In genomic region chr9:50767531-50768106, GRCm38 (mm10) we compare ENCODE assay signal across 8 mouse cellular contexts. TPM values are rescaled to one million over a fixed set of nuclear protein-coding genes. Genes with fewer than 3 reads are reported as not detected.
DNase-seq lines count a peak whose midpoint lies in the region; ATAC-seq and TF ChIP-seq lines count a peak whose summit lies in the region.

No protein-coding gene starts in this region.

- peak overlapping the region; percentile 61 for H3K4me2 ChIP-seq in kidney, postnatal 0 days (ENCODE audit: low read length)

- no peaks in the 10 kb centered on the region for H3K27me3 ChIP-seq in kidney, postnatal 0 days (ENCODE audit: insufficient read depth, low read length)

- no peak for DNase-seq in kidney, postnatal 0 days (ENCODE audit: low spot score)
- no peak for DNase-seq in kidney, adult 8-10 months
- DNase-seq in brain, adult 2 months (ENCODE audit: low read depth, low spot score), result peak; percentile 37
- no peak for DNase-seq in natural killer cell, adult 2 months (ENCODE audit: low spot score in 2 of 2)
- no peak for DNase-seq in gastrocnemius, adult 18-20 months (ENCODE audit: low spot score)
- no peak for DNase-seq in layer of hippocampus, postnatal 14 days (ENCODE audit: low spot score in 2 of 2)

- peak overlapping the region; percentile 90 for H3K27ac ChIP-seq in kidney, postnatal 0 days
- peak overlapping the region; percentile 76 for H3K27ac ChIP-seq in macrophage

- H3K79me2 ChIP-seq in macrophage (ENCODE audit: inconsistent target), result no peaks in the 10 kb centered on the region; the same call in 1 of the 2 replicates

- no peak for TF ChIP-seq CTCF in kidney, postnatal 0 days (IDR thresholded peaks at IDR 0.05; ENCODE audit: low read depth)

- H3K4me1 ChIP-seq in kidney, postnatal 0 days (replicated peaks; ENCODE audit: insufficient read depth, low read length), result peaks cover 5% of the 10 kb centered on the region; the same call in 1 of the 2 replicates

- peak overlapping the region; percentile 66 for H3K9ac ChIP-seq in kidney, postnatal 0 days (ENCODE audit: low read depth, low read length)

- 5% methylated on average over 17 of the region's 17 CpGs for WGBS in kidney, postnatal 0 days
- 4% methylated on average over 17 of the region's 17 CpGs for whole genome bisulfite sequencing in macrophage (ENCODE audit: missing documents)

- H3K36me3 ChIP-seq in kidney, postnatal 0 days (ENCODE audit: insufficient read depth, low read length), result 0 out of 2 replicates have a peak, but pooled peaks cover 3% of the 10 kb centered on the region
- H3K36me3 ChIP-seq in macrophage (ENCODE audit: inconsistent target), result no peaks in the 10 kb centered on the region

- ATAC-seq in kidney, postnatal 0 days (replicated peaks; ENCODE audit: low FRiP score, low read depth), result peak; percentile 47
- ATAC-seq in granulocyte monocyte progenitor cell, adult 5-6 weeks (replicated peaks; ENCODE audit: poor library complexity, severe bottlenecking), result 0 out of 2 replicates have a peak, but pooled peaks have one; percentile 8

- H3K4me3 ChIP-seq in kidney, postnatal 0 days (replicated peaks; ENCODE audit: low read depth, low read length), result peak overlapping the region; percentile 63
- peak overlapping the region; percentile 63 for H3K4me3 ChIP-seq in macrophage (ENCODE audit: inconsistent target)

- no peaks in the 10 kb centered on the region for H3K9me3 ChIP-seq in kidney, postnatal 0 days (replicated peaks; ENCODE audit: low read length)

RNA-seq across cellular contexts. Expression of gene Fdxacb1, which starts 0.4 kb away (rescaled TPM):
- polyA plus RNA-seq in kidney, postnatal 0 days (2015; fragmentation: Nextera tagmentation; extraction: Ambion mirVana), result 7.9 and 9.3 TPM in 2 replicates
- total RNA-seq in granulocyte monocyte progenitor cell, adult 5-6 weeks (2014; fragmentation: Nextera tagmentation), result 9.8 and 14.9 TPM in 2 replicates
- 6.3 and 7.1 TPM in 2 replicates for total RNA-seq in granulocyte monocyte progenitor cell, adult 5-6 weeks (2017)
- total RNA-seq in macrophage (2018; cell fraction: chromatin; rRNA removed), result 10 to 100 TPM in 5 of 26 experiments, 1 to 10 TPM in 21; 3.5 to 13.8 (median 8.4) TPM
- 1 to 10 TPM; 2.3 to 4.5 (median 3.2) TPM for total RNA-seq in macrophage (2018; cell fraction: cytosol; rRNA removed)
- total RNA-seq in macrophage (2018; cell fraction: nucleus; rRNA removed), result 10 to 100 TPM in 6 of 26 experiments, 1 to 10 TPM in 20; 6.0 to 14.5 (median 9.2) TPM
- 2.4 to 5.8 TPM (median 2.7 TPM) in 3 replicates for polyA plus RNA-seq in macrophage (2018)
- 1 to 10 TPM; 4.2 to 4.4 TPM for total RNA-seq in gastrocnemius, adult 18-20 months (2021)
- total RNA-seq in layer of hippocampus, postnatal 14 days (2021), result 1 to 10 TPM; 5.4 to 6.6 TPM

RNA-seq across cellular contexts. Expression of gene Alg9, which starts 7.2 kb away (rescaled TPM):
- polyA plus RNA-seq in kidney, postnatal 0 days (2015; fragmentation: Nextera tagmentation; extraction: Ambion mirVana), result 24.8 and 28.9 TPM in 2 replicates
- 25.1 and 30.7 TPM in 2 replicates for total RNA-seq in granulocyte monocyte progenitor cell, adult 5-6 weeks (2014; fragmentation: Nextera tagmentation)
- 22.7 TPM in 2 replicates for total RNA-seq in granulocyte monocyte progenitor cell, adult 5-6 weeks (2017)
- total RNA-seq in macrophage (2018; cell fraction: chromatin; rRNA removed), result 10 to 100 TPM in 23 of 26 experiments, 1 to 10 TPM in 3; 5.0 to 30.0 (median 14.1) TPM
- total RNA-seq in macrophage (2018; cell fraction: cytosol; rRNA removed), result 10 to 100 TPM; 12.9 to 23.8 (median 18.5) TPM
- 10 to 100 TPM in 25 of 26 experiments, 1 to 10 TPM in 1; 9.8 to 20.5 (median 14.9) TPM for total RNA-seq in macrophage (2018; cell fraction: nucleus; rRNA removed)
- 15.2 to 18.8 TPM (median 15.5 TPM) in 3 replicates for polyA plus RNA-seq in macrophage (2018)
- 10 to 100 TPM; 10.3 to 10.8 TPM for total RNA-seq in gastrocnemius, adult 18-20 months (2021)
- 10 to 100 TPM; 29.7 to 31.8 TPM for total RNA-seq in layer of hippocampus, postnatal 14 days (2021)

RNA-seq across cellular contexts. Expression of gene 1110032A03Rik, which starts 7.7 kb away (rescaled TPM):
- polyA plus RNA-seq in kidney, postnatal 0 days (2015; fragmentation: Nextera tagmentation; extraction: Ambion mirVana), result 56.6 and 62.9 TPM in 2 replicates
- 19.9 and 22.7 TPM in 2 replicates for total RNA-seq in granulocyte monocyte progenitor cell, adult 5-6 weeks (2014; fragmentation: Nextera tagmentation)
- 11.2 and 16.3 TPM in 2 replicates for total RNA-seq in granulocyte monocyte progenitor cell, adult 5-6 weeks (2017)
- 10 to 100 TPM in 8 of 26 experiments, 1 to 10 TPM in 18; 1.6 to 25.2 (median 6.7) TPM for total RNA-seq in macrophage (2018; cell fraction: chromatin; rRNA removed)
- 10 to 100 TPM; 13.7 to 32.0 (median 18.3) TPM for total RNA-seq in macrophage (2018; cell fraction: cytosol; rRNA removed)
- 10 to 100 TPM in 7 of 26 experiments, 1 to 10 TPM in 19; 1.5 to 19.7 (median 7.3) TPM for total RNA-seq in macrophage (2018; cell fraction: nucleus; rRNA removed)
- polyA plus RNA-seq in macrophage (2018), result 11.0 to 58.1 TPM (median 28.0 TPM) in 3 replicates
- total RNA-seq in gastrocnemius, adult 18-20 months (2021), result 10 to 100 TPM; 13.7 to 18.9 TPM
- 10 to 100 TPM; 30.3 to 31.9 TPM for total RNA-seq in layer of hippocampus, postnatal 14 days (2021)

RNA-seq across cellular contexts. Expression of gene Hspb2, which starts 15.5 kb away (rescaled TPM):
- polyA plus RNA-seq in kidney, postnatal 0 days (2015; fragmentation: Nextera tagmentation; extraction: Ambion mirVana), result 5.5 and 7.4 TPM in 2 replicates
- not detected in 2 replicates for total RNA-seq in granulocyte monocyte progenitor cell, adult 5-6 weeks (2014; fragmentation: Nextera tagmentation)
- total RNA-seq in granulocyte monocyte progenitor cell, adult 5-6 weeks (2017), result not detected in 2 replicates
- total RNA-seq in macrophage (2018; cell fraction: chromatin; rRNA removed), result not detected
- not detected for total RNA-seq in macrophage (2018; cell fraction: cytosol; rRNA removed)
- not detected for total RNA-seq in macrophage (2018; cell fraction: nucleus; rRNA removed)
- polyA plus RNA-seq in macrophage (2018), result not detected in 3 replicates
- total RNA-seq in gastrocnemius, adult 18-20 months (2021), result 100 to 1,000 TPM; 120 to 134 TPM
- 1 to 10 TPM; 1.3 to 1.8 TPM for total RNA-seq in layer of hippocampus, postnatal 14 days (2021)

RNA-seq across cellular contexts. Expression of gene Cryab, which starts 16.5 kb away (rescaled TPM):
- polyA plus RNA-seq in kidney, postnatal 0 days (2015; fragmentation: Nextera tagmentation; extraction: Ambion mirVana), result 198 and 233 TPM in 2 replicates
- 1.6 TPM in 1 of 2 replicates, not detected in the other for total RNA-seq in granulocyte monocyte progenitor cell, adult 5-6 weeks (2014; fragmentation: Nextera tagmentation)
- total RNA-seq in granulocyte monocyte progenitor cell, adult 5-6 weeks (2017), result 2.5 TPM in 1 of 2 replicates, not detected in the other
- total RNA-seq in macrophage (2018; cell fraction: chromatin; rRNA removed), result 10 to 100 TPM in 1 of 26 experiments, not detected in 25; 11.5 TPM
- under 1 TPM in 25 of 26 experiments, not detected in 1; 0.19 to 0.94 (median 0.59) TPM for total RNA-seq in macrophage (2018; cell fraction: cytosol; rRNA removed)
- total RNA-seq in macrophage (2018; cell fraction: nucleus; rRNA removed), result 1 to 10 TPM in 3 of 26 experiments, not detected in 23; 1.3 to 1.7 (median 1.3) TPM
- 0.48 to 0.95 TPM (median 0.95 TPM) in 3 replicates for polyA plus RNA-seq in macrophage (2018)
- total RNA-seq in gastrocnemius, adult 18-20 months (2021), result 1,000 to 10,000 TPM; 1,743 to 2,314 TPM
- total RNA-seq in layer of hippocampus, postnatal 14 days (2021), result 10 to 100 TPM; 77.7 to 89.3 TPM
